Mouse (Mus musculus): ENCODE measurements at regions not wholly inside any gene's neighbourhood (a gene's known extent, or its start where the extent isn't known, plus 50 kb on each side); places are given as distances from the start of the nearest gene placed in this dataset.

DNA sequence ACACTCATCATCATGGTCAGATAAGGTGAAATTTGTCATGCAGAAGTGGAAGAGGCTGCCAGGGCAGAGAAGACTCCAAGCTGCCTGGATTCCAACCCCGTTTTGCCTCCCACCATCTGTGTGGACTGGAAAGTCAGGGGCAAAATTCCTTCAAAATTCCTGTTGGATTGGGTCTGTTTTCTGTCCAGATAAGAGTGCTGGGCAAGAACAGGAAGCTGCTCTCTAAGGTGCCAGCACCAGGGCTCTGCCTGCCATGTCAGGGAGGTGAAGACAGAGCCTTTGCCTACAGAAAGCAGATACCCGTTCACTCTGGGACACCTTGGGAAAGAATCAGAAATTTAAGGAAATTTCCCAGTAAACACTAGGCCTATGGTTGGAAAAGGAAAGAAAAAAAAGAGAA lies 112.5 kb upstream of the Sash1 start:
- DNase-seq (ENCODE audit: low read depth), result no peak

DNA sequence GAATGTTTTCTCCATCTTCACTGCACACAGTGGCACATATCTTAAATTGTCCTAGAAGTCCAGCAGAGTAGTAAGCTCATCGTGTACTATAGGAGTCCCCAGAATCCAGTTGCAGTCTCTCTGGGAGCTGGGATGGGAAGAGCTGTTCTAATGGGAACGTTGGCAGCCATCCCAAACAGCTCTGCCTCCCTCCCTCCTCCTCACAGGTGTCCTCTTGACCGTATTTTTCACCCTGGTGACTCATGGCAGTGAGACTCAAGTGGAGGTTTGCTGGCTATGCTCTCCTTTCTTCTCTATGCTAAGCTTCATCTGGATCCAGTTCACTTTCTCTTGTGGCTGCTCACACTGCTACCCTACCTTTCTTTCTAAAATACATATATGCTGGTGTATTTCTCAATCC lies 109.2 kb upstream of the Sash1 start:
- no peak for DNase-seq (ENCODE audit: low read depth)

DNA sequence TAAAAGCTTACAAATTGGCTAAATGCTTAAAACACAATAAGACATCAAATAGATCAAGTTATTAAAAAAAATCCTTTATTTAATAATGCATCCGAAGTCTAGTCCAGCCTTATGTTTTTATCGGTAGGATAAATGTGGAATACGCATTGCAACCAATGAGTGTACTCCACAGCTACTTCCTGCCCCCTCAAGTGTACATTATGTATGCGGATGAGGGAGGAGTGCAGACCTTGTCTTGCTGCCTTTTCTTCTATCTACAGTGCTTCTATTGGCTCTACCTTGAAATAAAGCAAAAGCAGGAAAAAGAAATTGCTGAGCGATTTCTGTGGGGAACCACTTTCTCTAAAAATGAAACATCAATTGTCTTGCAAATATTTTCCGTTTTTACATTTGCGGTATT lies 100.5 kb upstream of the Sash1 start:
- DNase-seq (ENCODE audit: low read depth), result no peak

DNA sequence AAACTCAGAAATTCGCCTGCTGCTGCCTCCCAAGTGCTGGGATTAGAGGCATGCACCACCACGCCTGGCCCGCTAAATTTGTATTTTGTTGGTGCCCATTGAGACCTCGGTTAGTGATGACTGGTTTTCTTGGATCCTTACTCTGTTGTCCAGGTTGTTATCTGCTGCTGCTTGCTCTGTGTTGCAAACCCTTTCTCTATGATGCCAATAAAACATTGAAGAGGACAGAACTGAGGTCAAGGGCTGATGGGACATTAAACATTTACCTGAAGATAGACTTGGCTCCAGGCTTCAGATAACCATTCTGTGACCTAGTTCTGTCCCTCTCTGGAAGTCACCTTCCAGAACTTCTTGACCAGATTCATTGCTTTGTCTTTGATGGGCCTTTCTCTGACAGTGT lies 97.5 kb upstream of the Sash1 start:
- no peak for DNase-seq (ENCODE audit: low read depth)

DNA sequence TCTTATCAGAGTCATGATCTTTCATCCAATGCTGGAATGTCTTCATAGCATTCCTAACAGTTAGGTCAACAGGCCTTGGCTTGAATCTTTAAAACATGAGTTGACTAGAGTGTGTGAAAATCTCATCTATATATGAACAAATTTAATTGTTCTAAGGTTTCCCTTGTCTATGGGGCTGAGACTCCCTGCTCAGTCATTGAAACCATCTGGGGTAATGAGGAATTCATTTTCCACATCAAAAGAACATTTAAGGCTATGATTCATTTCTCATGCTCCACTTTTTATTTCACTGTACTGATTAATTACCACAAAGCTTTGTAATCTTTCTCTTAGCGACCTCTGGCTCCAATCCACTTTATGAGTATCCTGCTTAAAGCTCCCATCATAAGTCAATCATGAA lies 94.7 kb upstream of the Sash1 start:
- DNase-seq (ENCODE audit: low read depth), result no peak

DNA sequence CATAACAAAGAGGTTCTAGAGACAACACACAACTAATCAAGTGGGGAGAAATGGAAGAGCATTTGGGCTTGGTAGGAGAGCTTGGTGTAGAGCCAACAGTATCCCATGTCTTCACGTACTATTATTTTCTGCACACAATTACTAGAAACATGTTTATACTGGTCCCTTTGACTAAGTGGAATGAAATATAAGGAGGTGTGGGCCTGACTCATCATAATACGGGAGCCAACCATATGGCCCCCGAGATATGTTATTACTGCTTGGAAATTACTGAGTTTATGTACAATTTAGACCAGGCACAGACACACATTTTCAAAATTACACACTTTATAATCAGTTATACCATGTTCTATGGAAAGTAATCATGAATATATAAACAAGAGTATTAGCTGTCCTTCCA lies 92.7 kb upstream of the Sash1 start:
- DNase-seq (ENCODE audit: low read depth), result no peak

DNA sequence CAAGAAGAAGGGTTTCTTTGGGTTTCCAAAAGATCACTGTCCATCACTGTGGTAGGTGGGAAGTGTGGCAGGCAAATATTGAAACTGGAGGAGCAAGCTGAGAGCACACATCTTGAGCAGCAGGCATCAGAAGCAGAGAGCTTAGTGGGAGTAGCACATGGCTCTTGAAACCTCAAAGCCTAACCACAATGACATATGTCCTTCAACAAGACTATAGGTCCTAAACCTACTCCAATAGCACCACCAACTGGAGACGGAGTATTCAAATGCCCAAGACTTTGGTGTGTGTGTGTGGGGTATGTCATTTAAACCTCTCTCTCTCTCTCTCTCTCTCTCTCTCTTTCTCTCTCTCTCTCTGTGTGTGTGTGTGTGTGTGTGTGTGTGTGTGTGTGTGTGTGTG lies 88.1 kb upstream of the Sash1 start:
- DNase-seq (ENCODE audit: low read depth), result no peak

DNA sequence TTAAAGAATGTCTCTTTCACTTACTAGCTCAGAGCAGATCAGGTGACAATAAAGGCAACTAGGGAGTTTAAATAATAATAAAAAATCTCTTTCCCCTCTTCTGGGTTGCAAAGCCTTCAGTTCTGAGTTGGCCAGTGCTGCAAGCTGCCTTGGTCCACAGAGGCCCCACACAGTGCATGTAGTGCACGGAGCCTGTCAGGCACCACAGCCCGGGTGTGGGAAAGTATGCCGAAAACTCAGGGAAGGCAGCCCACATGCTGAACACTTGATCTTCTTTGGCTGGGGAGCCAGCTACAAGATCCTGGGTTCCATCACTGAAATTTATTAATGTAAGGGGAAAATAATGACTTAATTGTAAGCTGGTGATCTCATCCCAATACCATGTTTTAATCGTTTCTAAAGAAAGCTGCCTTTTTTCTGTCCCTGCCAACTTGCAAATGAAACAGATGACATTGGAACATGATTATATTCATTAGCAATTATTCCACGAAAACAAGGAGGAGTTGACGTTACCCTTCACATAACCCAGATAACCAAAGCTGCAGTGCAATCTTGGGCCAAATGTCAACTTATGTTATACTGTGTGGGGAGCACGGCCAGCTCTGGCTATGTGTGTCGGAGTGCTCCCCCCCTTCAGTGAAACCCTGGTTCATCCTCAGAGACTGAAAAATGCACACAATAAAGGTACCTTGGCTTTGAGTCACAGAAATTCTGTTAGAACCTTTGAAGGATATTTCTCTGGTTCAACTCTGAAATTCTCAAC lies 87.1 kb upstream of the Sash1 start:
- DNase-seq (ENCODE audit: low read depth), result no peak

DNA sequence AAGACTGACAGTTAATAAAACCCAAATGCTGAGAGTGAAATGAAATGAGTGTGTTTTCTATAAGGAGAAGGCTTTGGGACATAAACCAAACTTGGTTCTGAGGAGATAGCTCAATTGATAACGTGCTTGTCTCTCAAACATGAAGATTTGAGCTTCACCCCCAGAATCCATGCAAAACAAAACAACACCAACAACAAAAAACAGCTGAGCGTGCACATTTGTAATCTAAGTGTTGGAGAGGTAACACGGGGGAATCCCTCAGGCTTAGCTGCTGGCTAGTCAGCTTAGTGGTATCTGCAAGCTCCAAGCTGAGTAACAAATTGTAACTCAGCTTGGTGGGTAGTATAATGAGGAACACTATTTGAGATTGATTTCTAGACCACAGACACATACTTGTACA lies 84.9 kb upstream of the Sash1 start:
- no peak for DNase-seq (ENCODE audit: low read depth)

DNA sequence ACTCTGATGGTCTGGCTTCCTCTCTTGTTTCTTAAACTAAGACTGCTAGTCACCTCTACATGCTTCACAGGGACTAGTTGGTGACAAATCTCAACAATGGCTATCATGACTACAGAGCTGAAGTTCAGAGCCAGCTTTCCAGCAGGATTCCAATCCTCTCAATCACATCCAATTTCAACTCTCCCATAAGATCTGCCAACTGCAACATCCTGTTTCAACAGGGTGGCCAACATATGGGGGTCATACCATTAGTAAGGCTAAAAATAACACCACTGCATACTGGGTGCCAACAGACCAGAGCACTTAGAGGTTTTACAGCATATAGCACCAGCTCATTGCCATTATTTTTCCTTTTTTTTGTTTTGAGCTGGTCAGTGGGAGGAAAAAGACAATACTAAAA lies 83.7 kb upstream of the Sash1 start:
- DNase-seq (ENCODE audit: low read depth), result no peak

DNA sequence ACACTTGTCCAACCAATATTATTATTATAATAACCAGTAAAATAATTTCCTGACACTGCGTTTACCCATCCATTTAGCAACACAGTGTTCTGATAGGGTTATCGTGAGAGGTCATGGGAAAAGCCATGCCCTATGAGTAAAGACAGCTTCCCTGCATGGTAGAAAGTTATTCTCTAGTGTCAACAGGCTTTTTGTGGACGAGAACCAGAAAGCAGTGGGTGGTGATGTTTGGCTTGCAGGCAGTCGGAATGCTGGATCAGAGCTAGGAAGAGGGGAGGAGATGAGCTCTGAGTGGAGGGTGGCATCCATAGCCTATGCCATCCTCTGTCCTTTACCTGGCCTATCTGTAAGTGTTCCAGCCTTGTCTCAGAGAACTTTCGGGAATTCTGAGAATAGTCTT lies 83.1 kb upstream of the Sash1 start:
- DNase-seq (ENCODE audit: low read depth), result no peak

DNA sequence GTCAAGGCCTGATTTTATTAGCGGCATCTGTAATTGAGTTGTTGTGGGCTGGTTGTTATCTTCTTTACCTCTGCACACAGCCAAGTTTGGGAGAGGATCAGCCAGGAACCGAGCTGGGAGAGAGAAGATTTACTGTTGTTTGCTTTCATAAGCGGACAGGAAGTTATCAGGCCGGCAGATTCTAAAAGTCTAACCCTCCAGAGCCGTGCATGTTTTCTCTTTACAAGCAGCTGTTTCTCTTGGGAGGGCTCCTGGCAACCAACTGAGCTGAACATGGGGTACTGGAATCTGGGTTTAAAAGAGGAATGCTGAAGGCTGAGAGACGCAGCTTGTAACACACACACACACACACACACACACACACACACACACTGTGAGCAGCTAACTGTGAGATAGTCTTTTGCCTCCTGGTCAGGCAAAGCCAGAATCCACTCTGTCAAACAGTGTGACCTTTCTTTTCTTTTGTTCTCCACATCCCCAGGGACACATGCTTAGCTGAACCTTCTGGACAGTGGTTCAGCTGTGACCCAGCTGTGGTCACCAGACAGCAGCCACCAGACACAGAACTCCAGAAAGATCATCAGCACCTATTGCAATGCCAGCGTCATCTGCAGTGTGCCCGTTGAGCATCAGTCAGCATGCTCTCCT lies 82.5 kb upstream of the Sash1 start:
- no peak for DNase-seq (ENCODE audit: low read depth)

DNA sequence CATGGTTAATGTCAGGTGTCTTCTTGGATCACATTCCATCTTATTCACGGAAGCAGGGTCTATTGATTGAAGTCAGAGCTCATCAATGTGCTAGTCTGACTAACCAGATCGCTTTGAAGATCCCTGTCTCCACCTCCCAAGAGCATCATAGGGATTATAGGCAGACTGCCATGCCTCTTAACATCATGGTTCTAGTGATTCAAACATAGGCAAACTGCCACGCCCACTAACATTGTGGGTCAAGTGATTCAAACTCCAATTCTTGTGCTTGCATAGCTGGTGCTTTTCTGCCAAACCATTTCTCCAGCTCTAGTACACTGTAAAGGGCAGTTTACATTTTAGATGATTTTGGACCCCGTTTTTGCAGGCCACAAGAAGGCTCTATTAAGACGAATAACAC lies 77.1 kb upstream of the Sash1 start:
- DNase-seq (ENCODE audit: low read depth), result no peak

DNA sequence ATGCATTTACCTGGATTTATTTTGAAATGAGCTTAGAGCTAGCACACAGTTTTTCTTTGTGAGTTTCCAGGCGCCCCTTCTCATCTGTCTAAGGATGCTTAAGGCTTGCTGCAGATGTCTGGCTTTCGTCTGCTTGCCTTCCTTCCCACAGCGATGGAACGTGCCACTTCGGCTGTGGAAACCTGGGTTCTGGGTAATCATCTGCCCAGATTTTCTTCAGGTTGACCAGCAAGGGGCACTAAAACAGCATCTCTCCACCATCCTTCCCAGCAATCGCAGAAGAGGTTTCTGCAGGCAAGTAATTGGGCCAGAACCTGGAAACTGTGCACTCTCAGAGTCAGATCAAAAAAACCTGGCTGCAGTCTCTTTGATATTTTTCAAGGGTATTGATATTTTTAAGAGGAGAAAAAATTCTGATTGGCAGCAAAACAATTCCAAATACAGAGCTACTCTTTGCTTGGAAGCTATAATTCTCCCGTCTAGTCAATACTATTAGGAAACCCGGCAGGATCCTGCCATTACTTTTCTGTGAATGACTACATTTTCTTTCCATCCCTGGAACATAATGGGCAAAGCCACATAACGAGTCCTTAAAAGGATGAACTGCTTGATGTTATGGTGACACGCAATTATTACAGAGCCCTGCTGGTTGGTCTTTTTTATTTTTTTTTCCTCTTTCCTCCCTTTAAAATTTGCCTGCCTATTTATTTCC lies 75.2 kb upstream of the Sash1 start:
- no peak for DNase-seq (ENCODE audit: low read depth)

DNA sequence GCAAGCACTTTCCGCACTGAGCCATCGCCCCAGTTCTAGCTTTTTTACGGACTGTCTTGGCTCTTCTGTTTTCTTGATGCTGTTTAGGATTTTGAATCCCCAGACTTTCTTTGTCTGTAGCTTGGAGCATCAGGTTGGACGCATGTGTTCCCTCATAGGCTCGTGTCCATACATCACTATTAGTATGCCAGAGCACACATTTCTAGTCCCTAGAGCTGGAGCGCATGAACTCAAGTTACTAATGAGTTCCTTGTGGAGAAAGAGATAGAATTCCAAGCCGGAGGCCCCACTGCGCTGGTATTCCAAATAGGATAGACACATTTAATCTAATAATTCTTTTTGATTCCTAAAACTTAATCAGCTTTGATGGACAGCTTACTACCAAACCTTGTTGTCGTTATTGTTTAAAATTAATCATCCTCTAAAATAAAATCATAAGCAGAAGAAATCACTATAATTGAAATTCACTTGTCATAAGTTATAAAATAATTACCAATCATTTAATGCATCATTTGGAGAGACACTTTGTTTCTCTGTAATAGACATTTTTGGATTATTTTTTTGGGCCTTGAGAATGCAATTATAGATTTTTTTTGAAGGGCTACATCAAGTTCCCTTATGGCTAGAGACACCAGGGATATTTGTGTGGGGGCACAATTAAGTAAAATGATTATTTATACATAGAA lies 74.5 kb upstream of the Sash1 start:
- no peak for DNase-seq (ENCODE audit: low read depth)

DNA sequence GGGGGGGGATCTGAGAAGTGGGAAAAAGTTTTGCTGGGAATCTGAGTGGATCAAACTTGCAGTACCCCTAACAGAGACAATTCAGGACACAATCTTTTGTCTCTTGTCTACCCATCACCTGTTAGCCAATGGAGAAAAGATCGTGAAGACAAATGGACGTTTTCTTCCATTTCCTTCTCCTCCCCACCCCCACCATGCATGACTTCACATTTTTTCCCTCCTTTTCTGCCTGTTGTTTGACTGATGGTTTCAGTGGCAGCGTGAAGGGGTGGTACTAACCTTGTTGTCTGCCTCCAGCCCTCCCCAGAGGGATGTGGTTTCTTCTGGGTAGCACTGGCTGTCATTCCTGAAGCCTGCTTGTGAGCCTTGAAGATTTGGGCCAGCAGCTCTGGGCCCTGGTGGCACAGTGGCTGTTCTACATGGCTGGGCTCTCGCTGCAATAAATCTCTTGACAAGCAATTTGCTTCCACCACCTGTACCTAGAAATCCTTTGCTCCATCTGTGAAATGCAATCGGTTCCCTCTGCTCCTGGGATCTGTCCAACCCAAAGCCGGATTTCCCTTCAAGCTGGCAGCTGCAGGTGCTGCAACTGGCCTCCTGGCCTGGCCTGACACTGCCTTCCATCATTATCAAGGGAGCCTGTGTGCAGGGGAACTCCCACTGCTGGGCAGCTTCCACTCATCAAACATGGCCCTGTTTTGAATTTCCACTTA lies 69.8 kb upstream of the Sash1 start:
- DNase-seq (ENCODE audit: low read depth), result no peak

DNA sequence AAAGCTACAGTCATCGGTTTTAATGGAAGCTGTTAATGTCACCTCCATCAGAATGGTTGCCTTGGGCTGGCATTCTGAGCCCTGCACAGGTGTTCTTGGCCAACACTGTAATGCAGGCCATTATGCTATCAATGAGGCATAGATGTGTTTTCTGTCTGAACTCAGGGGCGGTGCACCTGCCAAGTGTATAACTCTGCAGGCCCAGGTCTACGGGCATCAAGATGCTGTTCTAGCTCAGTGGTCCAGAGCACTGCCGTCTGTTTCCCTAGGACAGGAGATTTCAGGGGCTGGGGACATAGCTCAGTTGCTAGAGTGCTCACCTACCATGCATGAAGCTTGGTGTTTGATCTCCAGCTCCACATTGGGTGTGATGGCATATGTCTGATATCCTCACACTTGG lies 68.1 kb upstream of the Sash1 start:
- no peak for DNase-seq (ENCODE audit: low read depth)

DNA sequence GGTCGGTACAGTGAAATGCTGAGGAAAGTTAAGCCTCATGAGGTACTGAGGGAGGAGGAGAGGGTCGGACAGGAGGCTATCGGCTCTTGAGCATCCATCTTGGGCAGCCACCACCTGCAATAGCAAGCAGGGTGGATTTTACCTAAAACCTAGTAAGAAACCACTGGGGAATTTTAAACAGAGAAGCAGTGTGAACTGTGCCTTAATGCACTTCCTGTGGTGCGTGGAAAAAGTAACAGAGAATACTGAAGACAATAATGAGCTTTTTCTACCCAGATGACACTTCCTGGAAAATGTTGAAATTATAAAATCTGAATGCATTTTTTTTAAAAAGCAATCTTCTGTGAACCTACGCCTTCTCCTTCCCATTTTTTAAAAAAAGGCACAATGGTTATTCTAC lies 67.1 kb upstream of the Sash1 start:
- DNase-seq (ENCODE audit: low read depth), result no peak

DNA sequence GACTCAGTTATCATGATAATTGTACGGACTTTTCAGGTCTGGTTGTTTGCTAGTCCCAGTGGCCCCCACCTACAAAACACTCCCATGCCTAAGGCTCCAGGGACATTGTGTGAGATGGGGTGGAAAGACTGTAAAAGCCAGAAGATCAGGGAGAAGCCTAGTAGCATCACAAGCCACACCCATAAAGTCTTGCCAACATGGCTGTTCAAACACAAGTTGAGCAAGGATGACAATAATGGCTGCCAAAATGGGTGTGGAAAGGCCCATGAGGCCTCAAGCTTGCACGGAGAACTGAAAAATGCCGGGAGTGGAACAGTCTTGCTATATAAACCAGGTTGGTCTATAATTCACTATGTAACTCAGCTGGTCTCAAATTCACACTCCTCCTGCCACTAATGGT lies 66.1 kb upstream of the Sash1 start:
- no peak for DNase-seq (ENCODE audit: low read depth)

DNA sequence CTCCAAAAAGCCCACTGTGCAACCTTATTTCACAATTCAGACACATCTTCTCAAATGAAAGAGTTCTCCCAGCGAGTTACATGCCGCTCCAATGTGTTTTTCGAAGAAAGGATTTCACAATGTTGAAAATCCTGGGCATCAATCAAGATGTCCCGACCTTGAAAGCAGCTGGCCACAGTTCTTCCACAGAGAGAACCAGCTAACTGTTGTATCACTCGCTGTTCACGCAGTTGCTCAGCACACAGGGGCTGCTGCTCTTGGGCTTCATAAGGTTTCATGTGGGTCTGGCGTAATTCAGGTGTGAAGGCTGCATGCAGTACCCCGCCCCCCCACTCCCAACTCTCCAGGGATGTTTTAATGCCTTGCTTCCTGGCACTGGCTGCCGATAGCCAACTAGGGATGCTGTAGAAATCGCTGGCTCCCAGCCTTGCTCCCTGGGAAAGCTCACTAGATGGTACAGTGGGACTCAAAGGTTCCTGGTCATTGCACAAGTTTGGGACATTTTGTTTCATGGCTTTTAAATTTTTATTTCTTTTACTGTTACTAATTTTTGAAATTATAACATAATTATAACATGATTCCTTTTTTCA lies 65.5 kb upstream of the Sash1 start:
- no peak for DNase-seq (ENCODE audit: low read depth)

DNA sequence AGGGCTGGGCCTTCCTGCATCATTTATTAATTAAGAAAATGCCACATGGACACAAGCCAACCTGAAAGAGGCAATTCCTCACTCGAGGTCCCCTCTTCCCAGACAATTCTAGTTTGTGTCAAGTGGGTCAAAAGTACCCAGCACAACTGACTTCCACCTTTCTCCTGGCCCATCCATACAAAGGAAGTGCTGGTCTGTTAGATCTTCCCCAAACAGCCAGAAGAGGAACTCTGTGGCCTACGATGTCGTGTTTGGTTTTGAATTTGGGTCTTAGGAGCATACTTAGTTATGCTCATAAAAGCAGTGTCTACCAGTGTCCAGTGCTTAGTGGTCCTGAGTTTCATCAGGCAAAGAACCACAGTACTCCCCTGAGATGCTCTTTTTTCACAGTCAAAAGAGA lies 62.4 kb upstream of the Sash1 start:
- no peak for DNase-seq (ENCODE audit: low read depth)

Measured in gonadal fat pad, adult 2 months (tissue).